Mouse (Mus musculus) hindbrain, embryonic 16.5 days (tissue): ENCODE measurements around the gene Lrrc4. TPM values are rescaled to one million over a fixed set of nuclear protein-coding genes. Genes with fewer than 3 reads are reported as not detected.

Experiments used
- ATAC-seq: fragments of 200-750 bp; cut with Nextera tagmentation; 2 replicates; pipeline ENCODE4 v1.8.0; 2017; ENCODE audit warnings: moderate TSS enrichment, moderate library complexity
- H3K27ac ChIP-seq: fragments of 300-500 bp; sonication (generic); 2 replicates; pipeline ENCODE4 v1.5.1; 2014; ENCODE audit warnings: low read depth, mild to moderate bottlenecking, control low read depth, low read length, moderate library complexity
- H3K27me3 ChIP-seq: fragments of 300-500 bp; sonication (generic); replicated peaks from 2 replicates; pipeline ENCODE4 v1.6.1; 2014; ENCODE audit warnings: low read length; ENCODE audit not compliant: control insufficient read depth, insufficient read depth
- H3K36me3 ChIP-seq: fragments of 300-500 bp; sonication (generic); 2 replicates; pipeline ENCODE4 v1.6.1; 2014; ENCODE audit warnings: mild to moderate bottlenecking, low read length, moderate library complexity, mixed read lengths; ENCODE audit not compliant: control insufficient read depth, insufficient read depth
- H3K4me1 ChIP-seq: fragments of 300-500 bp; sonication (generic); 2 replicates; pipeline ENCODE4 v1.6.1; 2014; ENCODE audit warnings: low read depth, low read length; ENCODE audit not compliant: control insufficient read depth, insufficient read depth
- H3K4me2 ChIP-seq: fragments of 300-500 bp; sonication (generic); 2 replicates; pipeline ENCODE4 v1.6.1; 2014; ENCODE audit warnings: mild to moderate bottlenecking, low read length, control low read depth, moderate library complexity
- H3K4me3 ChIP-seq: fragments of 300-500 bp; sonication (generic); 2 replicates; pipeline ENCODE4 v1.5.1; 2014; ENCODE audit warnings: mild to moderate bottlenecking, low read length, control low read depth, moderate library complexity
- H3K9ac ChIP-seq: fragments of 300-500 bp; sonication (generic); 2 replicates; pipeline ENCODE4 v1.6.1; 2014; ENCODE audit warnings: low read depth, mild to moderate bottlenecking, control low read depth, low read length, moderate library complexity
- H3K9me3 ChIP-seq: fragments of 300-500 bp; sonication (generic); 2 replicates; pipeline ENCODE4 v1.6.1; 2014; ENCODE audit warnings: mild to moderate bottlenecking, low read length, moderate library complexity; ENCODE audit not compliant: control insufficient read depth
- WGBS: fragments of 180-500 bp; shearing (Covaris S2); extraction: QIAGEN DNeasy Blood & Tissue Kit; methylation state at CpG from one replicate; pipeline ENCODE4 v1.1.7; 2014; 5-methylcytosine and 5-hydroxymethylcytosine counted together
- polyA plus RNA-seq: library from polyadenylated mRNA; unstranded; fragments of >200 nt; fragmentation: Nextera tagmentation; extraction: Ambion mirVana; gene quantifications from 2 replicates; pipeline ENCODE4 v1.2.1, GENCODE M21; 2015

Gene Lrrc4
- polyA plus RNA-seq, 1 experiment from 2014 or later, result 7.2 TPM

DNA sequence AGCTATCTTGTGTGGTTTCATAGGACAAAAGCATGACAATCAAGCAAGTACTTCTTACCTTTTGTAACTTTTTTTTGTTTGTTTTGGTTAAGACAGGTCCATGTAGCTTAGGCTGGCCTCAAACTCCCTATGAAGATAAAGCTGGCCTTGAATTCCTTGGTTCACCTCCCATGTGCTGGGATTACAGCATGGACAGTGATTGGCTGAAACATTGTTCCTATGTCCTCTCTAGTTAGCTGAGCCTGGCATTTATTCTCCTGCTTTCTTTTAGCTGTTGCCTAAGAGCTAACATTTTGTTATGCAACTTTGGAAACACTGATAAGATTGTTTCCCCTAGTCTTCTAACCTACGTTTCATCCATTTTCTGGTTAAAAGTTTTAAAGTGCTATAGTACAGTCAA lies 93.9 kb downstream of the Lrrc4 start:
- no peak overlapping the region for H3K4me2 ChIP-seq
- WGBS, result 93% methylated on average over 1 of the region's 1 CpGs
- H3K9me3 ChIP-seq, result no peaks in the 10 kb centered on the region
- H3K4me3 ChIP-seq, result no peak overlapping the region
- H3K27me3 ChIP-seq, result no peaks in the 10 kb centered on the region
- no peak for ATAC-seq
- no peak overlapping the region for H3K9ac ChIP-seq
- H3K36me3 ChIP-seq, result no peaks in the 10 kb centered on the region
- peaks cover 2% of the 10 kb centered on the region; the same call in 1 of the 2 replicates for H3K4me1 ChIP-seq
- H3K27ac ChIP-seq, result no peak overlapping the region

DNA sequence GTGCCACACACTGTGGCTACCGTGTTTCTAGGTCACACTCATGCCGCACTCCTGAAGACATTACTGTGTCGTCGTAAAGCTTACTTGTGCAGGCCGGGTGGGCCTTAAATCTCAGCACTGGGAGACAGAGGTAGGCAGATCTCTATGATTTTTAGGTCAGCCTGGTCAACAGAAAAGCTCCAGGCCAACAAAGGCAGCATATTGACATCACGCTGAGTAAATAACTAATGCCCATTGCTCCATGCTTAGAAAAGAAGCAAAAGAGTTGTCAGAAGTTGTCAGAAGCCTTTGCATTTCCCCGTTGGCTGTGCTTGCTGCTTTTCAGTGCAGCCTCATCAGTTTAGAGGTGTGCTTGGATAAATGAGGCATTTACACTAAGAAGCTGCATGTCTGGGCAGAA lies 94.9 kb downstream of the Lrrc4 start:
- H3K9me3 ChIP-seq, result no peaks in the 10 kb centered on the region
- 69% methylated on average over 7 of the region's 7 CpGs for WGBS
- H3K4me1 ChIP-seq, result peaks cover 2% of the 10 kb centered on the region; the same call in 1 of the 2 replicates
- H3K27me3 ChIP-seq, result no peaks in the 10 kb centered on the region
- H3K9ac ChIP-seq, result no peak overlapping the region
- H3K4me3 ChIP-seq, result no peak overlapping the region
- H3K36me3 ChIP-seq, result no peaks in the 10 kb centered on the region
- H3K4me2 ChIP-seq, result no peak overlapping the region
- H3K27ac ChIP-seq, result no peak overlapping the region
- no peak for ATAC-seq

DNA sequence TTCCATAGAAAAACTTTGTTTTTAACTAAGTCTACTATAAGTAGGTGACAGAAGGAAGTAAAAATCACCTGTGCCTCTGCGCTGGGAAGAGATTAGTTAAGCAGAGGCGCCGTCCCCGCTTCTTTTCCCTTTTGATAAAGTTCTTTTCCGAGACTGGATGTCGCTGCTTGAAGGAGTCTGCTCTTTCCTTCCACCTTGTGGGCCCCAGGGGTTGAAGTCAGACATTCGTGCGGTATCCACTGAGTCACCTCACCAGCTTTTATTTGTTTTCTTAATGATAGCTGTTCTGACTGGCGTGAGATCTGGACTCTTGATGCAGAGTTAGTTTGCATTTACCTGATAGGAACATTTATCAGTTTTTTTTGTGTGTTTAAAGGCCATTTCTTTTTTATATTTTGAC lies 96.4 kb downstream of the Lrrc4 start:
- Histone ChIP-seq H3K27ac (no peak overlapping the region), H3K4me3 (no peak overlapping the region), H3K9me3 (no peaks in the 10 kb centered on the region), H3K9ac (no peak overlapping the region), H3K4me2 (no peak overlapping the region), H3K27me3 (no peaks in the 10 kb centered on the region), H3K36me3 (no peaks in the 10 kb centered on the region), H3K4me1 (peaks cover 2% of the 10 kb centered on the region; the same call in 1 of the 2 replicates)
- ATAC-seq, result no peak
- WGBS, result 86% methylated on average over 9 of the region's 9 CpGs

DNA sequence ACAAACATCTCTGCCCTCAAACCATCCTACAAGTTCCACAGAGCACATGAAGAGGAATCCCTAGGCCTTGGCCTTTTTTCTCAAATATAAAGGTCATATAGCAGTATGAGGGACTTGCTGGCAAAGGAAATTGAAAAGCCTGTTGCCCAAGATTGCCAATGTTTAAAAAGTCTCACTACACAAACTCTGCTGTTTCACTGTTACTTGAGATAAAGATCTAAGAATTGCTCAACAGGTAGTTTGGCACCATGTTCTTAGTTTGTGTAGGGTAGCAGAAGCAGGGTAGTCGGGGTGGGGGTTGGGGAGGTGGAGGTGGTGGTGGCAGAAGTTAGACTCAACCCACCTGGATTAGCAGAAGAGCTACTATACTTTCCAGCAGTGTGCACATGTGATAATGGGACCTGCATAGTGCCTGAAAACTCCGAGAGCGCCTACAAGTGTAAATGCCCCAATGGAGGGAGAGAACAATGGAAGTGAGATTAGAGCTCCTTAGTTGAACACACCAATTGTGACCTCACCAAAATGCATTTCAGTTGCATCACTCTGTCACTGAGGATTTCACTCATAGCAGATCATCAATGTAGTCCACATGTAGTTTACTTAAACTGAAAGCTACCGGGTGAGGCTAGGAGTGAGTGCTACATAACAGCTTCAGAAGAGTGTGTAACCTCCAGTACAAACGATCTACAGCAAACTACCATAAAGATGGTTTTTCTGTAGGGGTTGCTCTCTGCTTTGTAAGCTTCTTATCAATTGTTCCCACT lies 97.5 kb downstream of the Lrrc4 start:
- H3K36me3 ChIP-seq, result no peaks in the 10 kb centered on the region
- H3K9me3 ChIP-seq, result no peaks in the 10 kb centered on the region
- 89% methylated on average over 5 of the region's 5 CpGs for WGBS
- no peaks in the 10 kb centered on the region for H3K27me3 ChIP-seq
- no peak for ATAC-seq
- H3K4me1 ChIP-seq, result peaks cover 4% of the 10 kb centered on the region
- no peak overlapping the region for H3K9ac ChIP-seq
- H3K4me2 ChIP-seq, result no peak overlapping the region
- H3K27ac ChIP-seq, result no peak overlapping the region
- H3K4me3 ChIP-seq, result no peak overlapping the region

DNA sequence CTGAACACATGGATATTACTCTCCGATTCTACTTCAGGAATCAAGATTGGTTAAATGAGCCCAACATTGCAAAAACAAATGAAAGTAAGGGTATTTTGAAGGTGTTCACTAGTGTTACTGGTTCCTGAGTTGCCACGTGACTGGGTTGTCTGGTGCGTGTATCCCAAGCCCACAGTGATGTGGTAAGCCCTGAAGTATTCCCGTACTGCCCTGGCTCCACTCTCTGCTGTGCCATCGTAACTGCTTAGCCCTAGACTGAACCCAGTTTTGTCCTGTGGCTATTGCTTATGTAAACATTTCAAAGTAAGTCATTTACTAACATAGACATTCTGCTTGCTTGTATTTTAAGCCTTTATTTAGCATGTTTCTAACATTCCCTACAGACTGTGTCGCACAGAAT lies 100.3 kb downstream of the Lrrc4 start:
- H3K27ac ChIP-seq, result no peak overlapping the region
- 93% methylated on average over 6 of the region's 6 CpGs for WGBS
- no peak for ATAC-seq
- no peaks in the 10 kb centered on the region for H3K36me3 ChIP-seq
- no peak overlapping the region for H3K4me3 ChIP-seq
- no peaks in the 10 kb centered on the region for H3K27me3 ChIP-seq
- no peak overlapping the region for H3K4me2 ChIP-seq
- H3K4me1 ChIP-seq, result peaks cover 2% of the 10 kb centered on the region; the same call in 1 of the 2 replicates
- no peak overlapping the region for H3K9ac ChIP-seq
- no peaks in the 10 kb centered on the region for H3K9me3 ChIP-seq

DNA sequence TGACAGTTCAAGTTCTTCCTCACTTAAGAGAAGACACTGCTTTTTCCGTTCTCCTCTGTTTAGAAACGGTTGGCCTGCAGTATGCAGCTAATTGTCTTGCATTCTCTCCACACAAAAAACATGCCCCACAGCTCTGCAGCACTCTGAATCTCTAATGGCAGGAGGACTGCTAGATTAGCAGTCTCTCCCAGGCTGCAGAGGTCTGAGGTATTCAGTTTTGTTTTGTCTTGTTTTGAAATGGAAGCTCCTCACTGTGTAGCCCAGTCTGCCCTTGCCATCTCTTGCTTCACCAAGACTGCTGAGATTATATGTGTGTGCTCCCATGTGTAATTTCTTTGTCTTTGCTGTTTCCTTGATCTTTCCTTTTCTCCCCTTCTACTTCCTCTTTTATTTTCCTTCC lies 101.9 kb downstream of the Lrrc4 start:
- 10% methylated on average over 2 of the region's 2 CpGs for WGBS
- H3K27ac ChIP-seq, result no peak overlapping the region
- no peaks in the 10 kb centered on the region for H3K36me3 ChIP-seq
- H3K4me1 ChIP-seq, result peaks cover 2% of the 10 kb centered on the region; the same call in 1 of the 2 replicates
- H3K27me3 ChIP-seq, result no peaks in the 10 kb centered on the region
- no peak overlapping the region for H3K4me3 ChIP-seq
- ATAC-seq, result 0 out of 2 replicates have a peak, but pooled peaks have one; percentile 38
- H3K4me2 ChIP-seq, result no peak overlapping the region
- no peak overlapping the region for H3K9ac ChIP-seq
- no peaks in the 10 kb centered on the region for H3K9me3 ChIP-seq

DNA sequence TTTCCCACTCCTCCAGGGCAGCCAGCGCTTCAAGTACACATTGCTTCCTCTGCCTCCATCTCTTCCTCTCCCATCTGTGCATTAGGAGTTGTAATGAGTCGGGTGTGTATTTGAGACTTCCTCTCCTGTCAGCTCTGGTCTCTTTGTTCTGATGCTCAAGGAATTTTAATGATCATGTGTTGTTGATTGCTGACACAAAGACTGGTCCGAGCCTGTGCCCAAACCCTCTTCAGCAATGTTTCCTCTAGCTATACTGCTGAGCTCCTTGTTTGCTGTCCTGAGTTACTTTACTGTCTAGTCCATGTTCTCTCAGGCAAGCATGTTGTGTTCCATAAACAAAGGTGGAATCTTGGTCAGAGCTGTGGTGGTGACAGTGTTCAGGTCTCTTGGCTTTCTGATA lies 102.3 kb downstream of the Lrrc4 start:
- Histone ChIP-seq H3K9ac (no peak overlapping the region), H3K4me3 (no peak overlapping the region), H3K36me3 (no peaks in the 10 kb centered on the region), H3K27ac (no peak overlapping the region), H3K4me2 (no peak overlapping the region), H3K27me3 (no peaks in the 10 kb centered on the region), H3K4me1 (peaks cover 2% of the 10 kb centered on the region; the same call in 1 of the 2 replicates), H3K9me3 (no peaks in the 10 kb centered on the region)
- 25% methylated on average over 3 of the region's 3 CpGs for WGBS
- 0 out of 2 replicates have a peak, but pooled peaks have one; percentile 24 for ATAC-seq

DNA sequence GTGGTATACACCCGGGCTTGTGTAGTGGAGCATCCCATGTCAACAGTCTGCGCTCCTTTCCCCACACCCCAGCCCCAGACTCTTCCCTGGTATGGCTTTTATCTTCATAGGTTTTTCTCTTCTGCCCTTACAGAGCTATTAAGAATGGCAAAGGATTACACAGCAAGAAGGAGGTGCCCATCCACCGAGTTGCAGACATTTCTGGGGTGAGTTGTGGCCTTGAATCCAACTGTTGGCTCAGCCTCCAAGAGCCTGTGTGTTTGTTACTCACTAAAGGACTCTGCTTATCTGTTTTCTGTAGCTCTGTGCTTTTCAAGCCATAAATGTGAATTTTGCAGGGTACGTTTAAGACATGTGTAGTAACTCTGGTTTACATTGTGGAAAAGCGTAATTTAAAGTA lies 106.8 kb downstream of the Lrrc4 start:
- H3K27me3 ChIP-seq, result no peaks in the 10 kb centered on the region
- ATAC-seq, result no peak
- H3K9ac ChIP-seq, result no peak overlapping the region
- WGBS, result 72% methylated on average over 5 of the region's 5 CpGs
- no peaks in the 10 kb centered on the region for H3K9me3 ChIP-seq
- H3K36me3 ChIP-seq, result no peaks in the 10 kb centered on the region
- no peak overlapping the region for H3K27ac ChIP-seq
- H3K4me3 ChIP-seq, result no peak overlapping the region
- H3K4me2 ChIP-seq, result no peak overlapping the region
- no peaks in the 10 kb centered on the region; the same call in 1 of the 2 replicates for H3K4me1 ChIP-seq

DNA sequence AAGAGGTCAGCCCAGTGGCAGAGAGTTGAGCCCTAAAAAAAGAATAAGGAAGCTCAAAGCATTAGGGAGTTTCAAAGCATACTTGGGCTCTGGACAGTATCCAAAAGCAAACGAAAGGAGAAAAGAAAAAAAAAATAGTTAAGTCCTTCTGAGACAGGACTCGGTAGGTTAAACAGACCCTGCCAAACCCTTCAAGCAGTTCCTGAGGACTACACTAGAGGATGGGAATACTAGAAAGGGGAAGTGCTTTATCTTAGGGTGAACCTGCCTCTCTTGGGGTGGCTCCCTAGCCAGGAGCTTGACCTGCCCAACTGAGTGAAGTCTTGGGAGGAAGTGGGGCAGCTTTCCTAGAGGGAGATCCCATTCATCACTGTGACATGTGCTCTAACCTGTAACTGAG lies 108.5 kb downstream of the Lrrc4 start:
- Histone ChIP-seq H3K4me2 (no peak overlapping the region), H3K27ac (no peak overlapping the region), H3K4me3 (no peak overlapping the region), H3K36me3 (no peaks in the 10 kb centered on the region), H3K27me3 (no peaks in the 10 kb centered on the region), H3K9me3 (no peaks in the 10 kb centered on the region), H3K9ac (no peak overlapping the region), H3K4me1 (no peaks in the 10 kb centered on the region)
- 55% methylated on average over 2 of the region's 2 CpGs for WGBS
- ATAC-seq, result no peak
